Comparison of ENCODE assay signal across 10 mouse cellular contexts in genomic region chr7:131075956-131076355, GRCm38 (mm10). TPM values are rescaled to one million over a fixed set of nuclear protein-coding genes. Genes with fewer than 3 reads are reported as not detected.
A peak's percentile ranks its signal among the peaks of the same experiment; 100 is the strongest.
DNase-seq lines count a peak whose midpoint lies in the region; ATAC-seq and TF ChIP-seq lines count a peak whose summit lies in the region.
"Had no signal": no experiment of that assay in that cellular context is flagged by ENCODE, and none has a peak within 500 bp of the region (broad histone marks: within the 10 kb centered on the region; RNA-seq: fewer than 3 reads in every experiment).

No protein-coding gene starts in this region.

- no peaks in the 10 kb centered on the region for H3K4me1 ChIP-seq in forebrain, postnatal 0 days (ENCODE audit: insufficient read depth)
- no peaks in the 10 kb centered on the region for H3K4me1 ChIP-seq in forebrain, embryonic 16.5 days (replicated peaks; ENCODE audit: control insufficient read depth, insufficient read depth, low read length)
- no peaks in the 10 kb centered on the region for H3K4me1 ChIP-seq in liver, embryonic 14.5 days (replicated peaks; ENCODE audit: control insufficient read depth in 2 of 2, insufficient read depth in 2 of 2, low read length in 1 of 2)
- H3K4me1 ChIP-seq in liver, embryonic 12.5 days = no peaks in the 10 kb centered on the region
- H3K4me1 ChIP-seq: limb, embryonic 15.5 days had no signal

- no peak for TF ChIP-seq EP300 in liver, embryonic 14.5 days (IDR thresholded peaks at IDR 0.05; ENCODE audit: low read depth)

- DNase-seq in forebrain, postnatal 0 days = peak; percentile 58
- DNase-seq in liver, embryonic 14.5 days (ENCODE audit: low read depth in 3 of 3, low spot score in 3 of 3) = no peak
- peak; percentile 9 for DNase-seq in adipocyte (ENCODE audit: low spot score)
- DNase-seq in induced T-regulatory cell, adult 2 months (ENCODE audit: low read depth) = peak; percentile 5
- DNase-seq in thymus, postnatal 0 days (ENCODE audit: low spot score) = peak; percentile 16
- DNase-seq in MN1 (ENCODE audit: low spot score) = no peak

- H3K27me3 ChIP-seq in forebrain, postnatal 0 days (ENCODE audit: insufficient read depth, low read length) = no peaks in the 10 kb centered on the region
- no peaks in the 10 kb centered on the region for H3K27me3 ChIP-seq in forebrain, embryonic 16.5 days (replicated peaks; ENCODE audit: control insufficient read depth, insufficient read depth, low read length)
- no peaks in the 10 kb centered on the region for H3K27me3 ChIP-seq in liver, embryonic 14.5 days (ENCODE audit: control insufficient read depth, insufficient read depth, low read length)
- no peaks in the 10 kb centered on the region for H3K27me3 ChIP-seq in liver, embryonic 12.5 days (replicated peaks)
- H3K27me3 ChIP-seq: limb, embryonic 15.5 days had no signal

- TF ChIP-seq CTCF in forebrain, postnatal 0 days (IDR thresholded peaks at IDR 0.05; ENCODE audit: low read depth) = peak; percentile 63
- TF ChIP-seq CTCF in liver, embryonic 14.5 days (IDR thresholded peaks at IDR 0.05; ENCODE audit: low read depth) = peak; percentile 13; the same call in 1 of the 2 replicates

- H3K27ac ChIP-seq in forebrain, postnatal 0 days (ENCODE audit: low read depth, low read length) = no peak overlapping the region
- no peak overlapping the region for H3K27ac ChIP-seq in forebrain, embryonic 16.5 days (ENCODE audit: low read length)
- no peak overlapping the region for H3K27ac ChIP-seq in liver, embryonic 14.5 days
- H3K27ac ChIP-seq in liver, embryonic 12.5 days = no peak overlapping the region
- H3K27ac ChIP-seq: limb, embryonic 15.5 days had no signal

- H3K9me3 ChIP-seq in forebrain, postnatal 0 days (ENCODE audit: low read length) = no peaks in the 10 kb centered on the region
- no peaks in the 10 kb centered on the region for H3K9me3 ChIP-seq in forebrain, embryonic 16.5 days (ENCODE audit: control insufficient read depth, low read length)
- H3K9me3 ChIP-seq in liver, embryonic 14.5 days (ENCODE audit: control insufficient read depth, low read length) = no peaks in the 10 kb centered on the region
- H3K9me3 ChIP-seq in liver, embryonic 12.5 days (replicated peaks) = no peaks in the 10 kb centered on the region
- H3K9me3 ChIP-seq: limb, embryonic 15.5 days had no signal

- no peak overlapping the region for H3K9ac ChIP-seq in forebrain, postnatal 0 days
- no peak overlapping the region for H3K9ac ChIP-seq in forebrain, embryonic 16.5 days (replicated peaks; ENCODE audit: low read depth, low read length)
- H3K9ac ChIP-seq in liver, embryonic 14.5 days (replicated peaks) = no peak overlapping the region
- no peak overlapping the region for H3K9ac ChIP-seq in liver, embryonic 12.5 days
- H3K9ac ChIP-seq: limb, embryonic 15.5 days had no signal

- H3K36me3 ChIP-seq in forebrain, postnatal 0 days (ENCODE audit: insufficient read depth) = no peaks in the 10 kb centered on the region
- no peaks in the 10 kb centered on the region for H3K36me3 ChIP-seq in forebrain, embryonic 16.5 days (ENCODE audit: control insufficient read depth, insufficient read depth)
- no peaks in the 10 kb centered on the region for H3K36me3 ChIP-seq in liver, embryonic 14.5 days (replicated peaks; ENCODE audit: control insufficient read depth, insufficient read depth, low read depth)
- no peaks in the 10 kb centered on the region for H3K36me3 ChIP-seq in liver, embryonic 12.5 days
- H3K36me3 ChIP-seq: limb, embryonic 15.5 days had no signal

- WGBS in forebrain, postnatal 0 days = 3% methylated on average over 1 of the region's 1 CpGs
- WGBS in forebrain, embryonic 16.5 days = 0% methylated on average over 1 of the region's 1 CpGs
- WGBS in liver, embryonic 14.5 days (ENCODE audit: insufficient replicate concordance) = 0% methylated on average over 1 of the region's 1 CpGs
- 0% methylated on average over 1 of the region's 1 CpGs for WGBS in liver, embryonic 12.5 days (ENCODE audit: insufficient replicate concordance)

- no peak for ATAC-seq in forebrain, postnatal 0 days
- ATAC-seq in forebrain, embryonic 16.5 days = no peak
- ATAC-seq in liver, embryonic 14.5 days (ENCODE audit: insufficient read depth) = no peak
- ATAC-seq in liver, embryonic 12.5 days = no peak

- H3K4me3 ChIP-seq in forebrain, postnatal 0 days (ENCODE audit: low read depth, low read length) = no peak overlapping the region
- no peak overlapping the region for H3K4me3 ChIP-seq in forebrain, embryonic 16.5 days (replicated peaks; ENCODE audit: low read length)
- H3K4me3 ChIP-seq in liver, embryonic 14.5 days (ENCODE audit: insufficient read depth in 1 of 2, low read depth in 2 of 2, low read length in 2 of 2) = no peak overlapping the region
- no peak overlapping the region for H3K4me3 ChIP-seq in liver, embryonic 12.5 days
- H3K4me3 ChIP-seq: limb, embryonic 15.5 days had no signal

- no peak overlapping the region for H3K4me2 ChIP-seq in forebrain, postnatal 0 days (ENCODE audit: low read depth)
- H3K4me2 ChIP-seq in forebrain, embryonic 16.5 days (ENCODE audit: low read length) = no peak overlapping the region
- no peak overlapping the region for H3K4me2 ChIP-seq in liver, embryonic 14.5 days (ENCODE audit: low read depth)
- H3K4me2 ChIP-seq in liver, embryonic 12.5 days = no peak overlapping the region
- H3K4me2 ChIP-seq: limb, embryonic 15.5 days had no signal

RNA-seq across cellular contexts. Expression of gene Dmbt1, which starts 44.1 kb away (rescaled TPM):
- not detected in 2 replicates for total RNA-seq in forebrain, postnatal 0 days (2014; rRNA removed)
- polyA plus RNA-seq in forebrain, postnatal 0 days (2015; fragmentation: Nextera tagmentation; extraction: Ambion mirVana) = not detected in 2 replicates
- polyA plus RNA-seq in forebrain, embryonic 16.5 days (2015; fragmentation: Nextera tagmentation; extraction: Ambion mirVana) = not detected in 2 replicates
- polyA plus RNA-seq in liver, embryonic 14.5 days (2012; rRNA removed) = not detected in 2 replicates
- not detected in 2 replicates for polyA plus RNA-seq in liver, embryonic 14.5 days (2014; fragmentation: Nextera tagmentation; extraction: Ambion mirVana)
- not detected in 2 replicates for polyA plus RNA-seq in liver, embryonic 12.5 days (2016; fragmentation: Nextera tagmentation; extraction: Ambion mirVana)
- 0.35 and 0.49 TPM in 2 replicates for polyA plus RNA-seq in thymus, postnatal 0 days (2015; fragmentation: Nextera tagmentation; extraction: Ambion mirVana)
- polyA plus RNA-seq: frontal cortex, adult 2 months had no signal

Comparison
In these comparisons a context has a peak if more than half of its experiments do, and no peak if none do; other contexts are left out.
1. DNase-seq: peak in forebrain, postnatal 0 days (single experiment), adipocyte (single experiment), induced T-regulatory cell, adult 2 months (single experiment) and thymus, postnatal 0 days (single experiment); none in liver, embryonic 14.5 days (0 of 3) and MN1 (single experiment).